Mouse (Mus musculus): ENCODE measurements around the gene Itga6.

- TF ChIP-seq GATA1 (IDR thresholded peaks at IDR 0.05; ENCODE audit: borderline replicate concordance, low read length) (no peak), FLI1 (IDR thresholded peaks at IDR 0.05; ENCODE audit: low read length) (no peak)
These were observed 59.7 kb downstream of the Itga6 start for GRCm38 (mm10) chr2:71805120-71805519.
